Mouse (Mus musculus) liver, embryonic 14.5 days (tissue): Measurements from ENCODE around the gene Icam5.

ENCODE experiments used
- CTCF ChIP-seq: IDR thresholded peaks from 2 replicates; pipeline ENCODE4 v1.5.1; 2016; ENCODE audit warnings: antibody characterized with exemption, low read depth, control low read depth
- EP300 ChIP-seq: IDR thresholded peaks from 2 replicates; pipeline ENCODE4 v1.6.1; 2016; ENCODE audit warnings: antibody characterized with exemption, low read depth

DNA sequence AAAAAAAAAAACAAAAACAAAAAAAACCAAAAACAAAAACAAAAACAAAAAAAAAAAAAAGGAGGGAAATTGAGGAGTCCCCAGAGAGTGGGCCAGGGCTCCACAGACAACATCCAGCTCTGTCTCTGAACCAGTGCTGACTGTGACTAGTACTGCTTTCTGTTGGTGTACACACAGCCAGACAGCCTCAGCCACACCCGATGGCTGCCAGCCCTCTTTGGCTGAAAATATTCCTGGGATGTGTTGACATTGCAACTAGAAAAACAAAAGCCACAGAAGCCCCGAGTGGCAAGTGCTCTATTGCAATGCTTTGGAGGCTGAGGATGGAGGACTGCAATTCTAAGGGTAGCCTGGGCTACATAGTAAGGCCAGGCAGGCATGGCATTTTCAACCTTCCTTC, 21.5 kb upstream of the Icam5 start:
- TF ChIP-seq EP300 (no peak), CTCF (no peak)
